Mouse (Mus musculus): Measurements from ENCODE around the gene Lst1.
A peak's percentile ranks its signal among the peaks of the same experiment; 100 is the strongest.
"Not testable (repeated sequence)": the region's sequence is repeated elsewhere in the genome, so short reads cannot be mapped to it uniquely, and the experiment has no call there.

Gene Lst1

GRCm38 (mm10) chr17:35187959-35188610 is at the start of gene Lst1:
Lst1 (minus strand) TSS chr17:35188439.
- no peak for DNase-seq (ENCODE audit: low spot score)

GRCm38 (mm10) chr17:35237504-35237903 is 49.3 kb upstream of the Lst1 start:
- DNase-seq (ENCODE audit: low spot score), result no peak

- DNase-seq (ENCODE audit: low spot score), result no peak
Measured at GRCm38 (mm10) chr17:35236996-35237395, 48.8 kb upstream of the Lst1 start.

- DNase-seq (ENCODE audit: low spot score), result peak; percentile 98
Measured at GRCm38 (mm10) chr17:35236390-35236746, 48.1 kb upstream of the Lst1 start.

- DNase-seq (ENCODE audit: low spot score), result peak; percentile 91
Measured at GRCm38 (mm10) chr17:35235614-35236389, 47.6 kb upstream of the Lst1 start, which contains the start of gene Nfkbil1. Nfkbil1 (minus strand) TSS chr17:35235792.

GRCm38 (mm10) chr17:35234903-35235302 is 46.7 kb upstream of the Lst1 start:
- peak; percentile 44 for DNase-seq (ENCODE audit: low spot score)

GRCm38 (mm10) chr17:35234090-35234489 is 45.9 kb upstream of the Lst1 start:
- not testable (repeated sequence) for DNase-seq (ENCODE audit: low spot score)

GRCm38 (mm10) chr17:35233114-35233980 is 45.1 kb upstream of the Lst1 start, which contains the start of gene Atp6v1g2:
Atp6v1g2 (plus strand) TSS chr17:35233660.
- no peak for DNase-seq (ENCODE audit: low spot score)

- no peak for DNase-seq (ENCODE audit: low spot score)
Measured at GRCm38 (mm10) chr17:35232659-35233058, 44.4 kb upstream of the Lst1 start.

- DNase-seq (ENCODE audit: low spot score), result peak; percentile 84
Measured at GRCm38 (mm10) chr17:35232043-35232442, 43.8 kb upstream of the Lst1 start.

- no peak for DNase-seq (ENCODE audit: low spot score)
Measured at GRCm38 (mm10) chr17:35231022-35231421, 42.8 kb upstream of the Lst1 start.

GRCm38 (mm10) chr17:35226561-35227046 is 38.4 kb upstream of the Lst1 start:
- DNase-seq (ENCODE audit: low spot score), result no peak

GRCm38 (mm10) chr17:35225456-35225855 is 37.2 kb upstream of the Lst1 start:
- no peak for DNase-seq (ENCODE audit: low spot score)

GRCm38 (mm10) chr17:35224641-35225040 is 36.4 kb upstream of the Lst1 start:
- DNase-seq (ENCODE audit: low spot score), result no peak

GRCm38 (mm10) chr17:35222299-35222698 is 34.1 kb upstream of the Lst1 start:
- no peak for DNase-seq (ENCODE audit: low spot score)

- DNase-seq (ENCODE audit: low spot score), result no peak
Measured at GRCm38 (mm10) chr17:35220156-35220952, 32.1 kb upstream of the Lst1 start, which contains the start of gene Gm16181. Gm16181 (plus strand) TSS chr17:35220834.

- no peak for DNase-seq (ENCODE audit: low spot score)
Measured at GRCm38 (mm10) chr17:35219601-35220041, 31.4 kb upstream of the Lst1 start.

GRCm38 (mm10) chr17:35218516-35219193 is 30.4 kb upstream of the Lst1 start:
- DNase-seq (ENCODE audit: low spot score), result no peak

GRCm38 (mm10) chr17:35213071-35213470 is 24.8 kb upstream of the Lst1 start:
- DNase-seq (ENCODE audit: low spot score), result no peak

GRCm38 (mm10) chr17:35210593-35210992 is 22.4 kb upstream of the Lst1 start:
- no peak for DNase-seq (ENCODE audit: low spot score)

All from urinary bladder, postnatal 14 days (tissue).